Mouse (Mus musculus) lung, postnatal 4 days (tissue): ENCODE measurements around the gene Pygm.

Experiments
- DNase-seq, 2 experiments: peaks; one replicate each; pipeline ENCODE4 v3.0.0; 2021

The Pygm gene

DNA sequence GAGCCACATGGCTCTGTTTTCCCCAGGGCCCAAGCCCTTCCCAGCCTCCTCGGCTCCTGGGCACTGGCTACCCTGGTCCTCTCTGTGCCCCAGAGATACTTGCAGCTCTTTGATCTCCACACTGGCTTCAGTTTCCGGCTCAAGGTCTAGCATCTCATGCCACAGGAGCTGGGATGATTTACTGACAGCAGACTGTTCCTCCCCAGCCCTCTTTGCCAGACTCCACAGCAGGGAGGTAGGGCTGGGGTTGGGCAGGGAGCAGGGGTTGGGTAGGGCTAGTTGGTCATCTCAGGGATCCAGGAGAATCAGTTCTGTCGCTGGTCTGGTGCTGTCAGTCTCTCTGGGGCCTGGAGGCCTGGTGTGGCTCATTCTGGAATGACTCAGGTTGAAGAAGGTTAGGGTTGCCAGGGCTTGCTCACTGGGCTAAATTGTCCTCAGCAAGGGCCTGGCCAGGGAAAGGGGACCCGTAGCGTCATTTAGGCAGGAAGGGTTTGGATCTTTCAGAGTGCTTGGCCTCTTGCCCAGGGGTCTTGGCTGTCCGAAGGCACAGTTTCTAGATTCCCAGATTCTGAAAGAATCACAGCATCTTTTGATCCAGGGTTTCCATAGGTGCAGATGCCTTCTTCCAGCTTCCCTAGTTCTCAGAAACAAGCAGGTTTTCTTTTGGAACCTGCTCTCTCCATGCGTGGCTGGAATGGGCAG lies 62.7 kb downstream of the Pygm start:
- no peak for DNase-seq
